Mouse (Mus musculus) midbrain, embryonic 15.5 days (tissue): Measurements from ENCODE around the gene Cpne9. TPM values are rescaled to one million over a fixed set of nuclear protein-coding genes. Genes with fewer than 3 reads are reported as not detected.
"Not testable (repeated sequence)": the region's sequence is repeated elsewhere in the genome, so short reads cannot be mapped to it uniquely, and the experiment has no call there.

Experiments
- ATAC-seq: fragments of 200-750 bp; cut with Nextera tagmentation; replicated peaks from 2 replicates; pipeline ENCODE4 v1.8.0; 2017; ENCODE audit warnings: moderate TSS enrichment
- H3K27ac ChIP-seq: fragments of 300-500 bp; sonication (generic); 2 replicates; pipeline ENCODE4 v1.5.1; 2015; ENCODE audit warnings: mild to moderate bottlenecking, inconsistent platforms
- H3K27me3 ChIP-seq: fragments of 300-500 bp; sonication (generic); replicated peaks from 2 replicates; pipeline ENCODE4 v1.6.1; 2015; ENCODE audit warnings: inconsistent platforms
- H3K36me3 ChIP-seq: fragments of 300-500 bp; sonication (generic); replicated peaks from 2 replicates; pipeline ENCODE4 v1.6.1; 2015; ENCODE audit warnings: inconsistent platforms
- H3K4me1 ChIP-seq: fragments of 300-500 bp; sonication (generic); 2 replicates; pipeline ENCODE4 v1.6.1; 2015; ENCODE audit warnings: inconsistent platforms
- H3K4me2 ChIP-seq: fragments of 300-500 bp; sonication (generic); 2 replicates; pipeline ENCODE4 v1.6.1; 2015; ENCODE audit warnings: inconsistent platforms, mild to moderate bottlenecking, moderate library complexity
- H3K4me3 ChIP-seq: fragments of 300-500 bp; sonication (generic); 2 replicates; pipeline ENCODE4 v1.5.1; 2015; ENCODE audit warnings: mild to moderate bottlenecking, inconsistent platforms
- H3K9ac ChIP-seq: fragments of 300-500 bp; sonication (generic); 2 replicates; pipeline ENCODE4 v1.6.1; 2015; ENCODE audit warnings: mild to moderate bottlenecking, inconsistent platforms
- H3K9me3 ChIP-seq: fragments of 300-500 bp; sonication (generic); 2 replicates; pipeline ENCODE4 v1.6.1; 2016; ENCODE audit warnings: inconsistent platforms
- WGBS: fragments of 180-500 bp; shearing (Covaris S2); methylation state at CpG from one replicate; pipeline ENCODE4 v1.1.7; 2015; ENCODE audit warnings: mixed read lengths; 5-methylcytosine and 5-hydroxymethylcytosine counted together
- polyA plus RNA-seq: library from polyadenylated mRNA; unstranded; fragments of >200 nt; fragmentation: Nextera tagmentation; extraction: Ambion mirVana; gene quantifications from 2 replicates; pipeline ENCODE4 v1.2.1, GENCODE M21; 2015

Cpne9 gene
- polyA plus RNA-seq, 1 experiment from 2014 or later, result 2.3 TPM

- ATAC-seq, result no peak
- Histone ChIP-seq H3K9ac (no peak overlapping the region), H3K9me3 (no peaks in the 10 kb centered on the region), H3K4me3 (no peak overlapping the region), H3K36me3 (peaks cover 14% of the 10 kb centered on the region; the same call in 1 of the 2 replicates), H3K27ac (no peak overlapping the region), H3K4me1 (peaks cover 6% of the 10 kb centered on the region; the same call in 1 of the 2 replicates), H3K4me2 (no peak overlapping the region), H3K27me3 (no peaks in the 10 kb centered on the region)
- WGBS, result 91% methylated on average over 11 of the region's 11 CpGs
Observed at GRCm38 (mm10) chr6:113331721-113332120, 49.6 kb downstream of the Cpne9 start.

- H3K9me3 ChIP-seq, H3K4me3 ChIP-seq, H3K4me1 ChIP-seq, H3K9ac ChIP-seq, ATAC-seq, H3K4me2 ChIP-seq, H3K27me3 ChIP-seq, H3K27ac ChIP-seq: not testable (repeated sequence)
- 79% methylated on average over 6 of the region's 6 CpGs for whole genome bisulfite sequencing
- H3K36me3 ChIP-seq, result peaks cover 14% of the 10 kb centered on the region; the same call in 1 of the 2 replicates
Observed at GRCm38 (mm10) chr6:113332734-113333133, 50.6 kb downstream of the Cpne9 start.

GRCm38 (mm10) chr6:113333137-113333950, 51.2 kb downstream of the Cpne9 start:
- no peaks in the 10 kb centered on the region for H3K4me1 ChIP-seq
- no peak overlapping the region for H3K27ac ChIP-seq
- peaks cover 20% of the 10 kb centered on the region; the same call in 1 of the 2 replicates for H3K36me3 ChIP-seq
- H3K4me2 ChIP-seq, result no peak overlapping the region
- no peaks in the 10 kb centered on the region for H3K9me3 ChIP-seq
- no peak overlapping the region for H3K4me3 ChIP-seq
- WGBS, result 66% methylated on average over 14 of the region's 14 CpGs
- no peaks in the 10 kb centered on the region for H3K27me3 ChIP-seq
- no peak overlapping the region for H3K9ac ChIP-seq
- ATAC-seq, result peak; percentile 48; the same call in 1 of the 2 replicates

- Histone ChIP-seq H3K36me3 (peaks cover 20% of the 10 kb centered on the region; the same call in 1 of the 2 replicates), H3K4me2 (no peak overlapping the region), H3K4me1 (no peaks in the 10 kb centered on the region), H3K9ac (no peak overlapping the region), H3K27me3 (no peaks in the 10 kb centered on the region), H3K27ac (no peak overlapping the region), H3K4me3 (no peak overlapping the region), H3K9me3 (no peaks in the 10 kb centered on the region)
- ATAC-seq, result no peak
- WGBS, result 82% methylated on average over 6 of the region's 6 CpGs
Observed at GRCm38 (mm10) chr6:113334216-113334615, 52.1 kb downstream of the Cpne9 start.

GRCm38 (mm10) chr6:113336852-113337620, 54.9 kb downstream of the Cpne9 start:
- H3K4me2 ChIP-seq, result no peak overlapping the region
- H3K27ac ChIP-seq, result no peak overlapping the region
- H3K4me1 ChIP-seq, result peaks cover 6% of the 10 kb centered on the region
- H3K9me3 ChIP-seq, result no peaks in the 10 kb centered on the region
- no peak for ATAC-seq
- no peak overlapping the region for H3K9ac ChIP-seq
- 71% methylated on average over 8 of the region's 8 CpGs for WGBS
- H3K36me3 ChIP-seq, result peaks cover 25% of the 10 kb centered on the region; the same call in 1 of the 2 replicates
- H3K27me3 ChIP-seq, result no peaks in the 10 kb centered on the region
- H3K4me3 ChIP-seq, result no peak overlapping the region

- ATAC-seq, result no peak
- Histone ChIP-seq H3K9ac (0 out of 2 replicates have a peak overlapping the region, but pooled peaks have one; percentile 6), H3K36me3 (peaks cover 11% of the 10 kb centered on the region; the same call in 1 of the 2 replicates), H3K4me2 (peak overlapping the region; percentile 38), H3K4me3 (0 out of 2 replicates have a peak overlapping the region, but pooled peaks have one; percentile 5), H3K9me3 (no peaks in the 10 kb centered on the region), H3K27me3 (0 out of 2 replicates have a peak, but pooled peaks cover 3% of the 10 kb centered on the region), H3K27ac (0 out of 2 replicates have a peak overlapping the region, but pooled peaks have one; percentile 11), H3K4me1 (peaks cover 28% of the 10 kb centered on the region)
- 88% methylated on average over 6 of the region's 6 CpGs for WGBS
Observed at GRCm38 (mm10) chr6:113341574-113341973, 59.5 kb downstream of the Cpne9 start.

GRCm38 (mm10) chr6:113342297-113342696, 60.2 kb downstream of the Cpne9 start:
- H3K27me3 ChIP-seq, result 0 out of 2 replicates have a peak, but pooled peaks cover 3% of the 10 kb centered on the region
- peaks cover 11% of the 10 kb centered on the region; the same call in 1 of the 2 replicates for H3K36me3 ChIP-seq
- WGBS, result 31% methylated on average over 6 of the region's 7 CpGs
- H3K4me3 ChIP-seq, result peak overlapping the region; percentile 61
- H3K4me1 ChIP-seq, result peaks cover 28% of the 10 kb centered on the region
- H3K9ac ChIP-seq, result 0 out of 2 replicates have a peak overlapping the region, but pooled peaks have one; percentile 3
- peak overlapping the region; percentile 53; the same call in 1 of the 2 replicates for H3K27ac ChIP-seq
- H3K9me3 ChIP-seq, result no peaks in the 10 kb centered on the region
- peak overlapping the region; percentile 71 for H3K4me2 ChIP-seq
- peak; percentile 37; the same call in 1 of the 2 replicates for ATAC-seq

GRCm38 (mm10) chr6:113343177-113344092, 61.3 kb downstream of the Cpne9 start, which contains the start of gene Camk1:
TSS of gene Camk1 (minus strand) at chr6:113343984.
- H3K4me3 ChIP-seq, result peak within 1 kb of the TSS; percentile 61
- 17% methylated on average over 32 of the region's 32 CpGs for WGBS
- H3K27me3 ChIP-seq, result 0 out of 2 replicates have a peak, but pooled peaks cover 3% of the 10 kb centered on the region
- H3K27ac ChIP-seq, result peak within 1 kb of the TSS; percentile 35
- peaks cover 5% of the 10 kb centered on the region; the same call in 1 of the 2 replicates for H3K36me3 ChIP-seq
- H3K9me3 ChIP-seq, result no peaks in the 10 kb centered on the region
- peak; percentile 86 for ATAC-seq
- H3K4me2 ChIP-seq, result peak within 1 kb of the TSS; percentile 71
- peak within 1 kb of the TSS; percentile 72 for H3K9ac ChIP-seq
- H3K4me1 ChIP-seq, result peaks cover 28% of the 10 kb centered on the region

GRCm38 (mm10) chr6:113344321-113344720, 62.2 kb downstream of the Cpne9 start:
- peaks cover 28% of the 10 kb centered on the region for H3K4me1 ChIP-seq
- peak overlapping the region; percentile 35; the same call in 1 of the 2 replicates for H3K27ac ChIP-seq
- WGBS, result 43% methylated on average over 2 of the region's 2 CpGs
- no peak for ATAC-seq
- H3K4me3 ChIP-seq, result peak overlapping the region; percentile 61; the same call in 1 of the 2 replicates
- peaks cover 3% of the 10 kb centered on the region; the same call in 1 of the 2 replicates for H3K36me3 ChIP-seq
- no peaks in the 10 kb centered on the region for H3K9me3 ChIP-seq
- H3K4me2 ChIP-seq, result peak overlapping the region; percentile 71
- H3K27me3 ChIP-seq, result 0 out of 2 replicates have a peak, but pooled peaks cover 3% of the 10 kb centered on the region
- peak overlapping the region; percentile 72; the same call in 1 of the 2 replicates for H3K9ac ChIP-seq

- no peaks in the 10 kb centered on the region for H3K9me3 ChIP-seq
- no peak overlapping the region for H3K4me2 ChIP-seq
- no peak overlapping the region for H3K4me3 ChIP-seq
- no peak for ATAC-seq
- peaks cover 24% of the 10 kb centered on the region for H3K4me1 ChIP-seq
- WGBS, result 86% methylated on average over 4 of the region's 4 CpGs
- no peaks in the 10 kb centered on the region for H3K36me3 ChIP-seq
- H3K9ac ChIP-seq, result no peak overlapping the region
- 0 out of 2 replicates have a peak, but pooled peaks cover 3% of the 10 kb centered on the region for H3K27me3 ChIP-seq
- no peak overlapping the region for H3K27ac ChIP-seq
Observed at GRCm38 (mm10) chr6:113346897-113347296, 64.8 kb downstream of the Cpne9 start.

GRCm38 (mm10) chr6:113350538-113350937, 68.4 kb downstream of the Cpne9 start:
- Histone ChIP-seq H3K36me3 (no peaks in the 10 kb centered on the region), H3K4me2 (no peak overlapping the region), H3K4me1 (no peaks in the 10 kb centered on the region), H3K27me3 (no peaks in the 10 kb centered on the region), H3K27ac (no peak overlapping the region), H3K4me3 (no peak overlapping the region), H3K9ac (no peak overlapping the region), H3K9me3 (no peaks in the 10 kb centered on the region)
- no peak for ATAC-seq
